Mouse (Mus musculus) forebrain, embryonic 11.5 days (tissue): ENCODE measurements around the gene Gopc. TPM values are rescaled to one million over a fixed set of nuclear protein-coding genes. Genes with fewer than 3 reads are reported as not detected.

ENCODE experiments used
- ATAC-seq: fragments of 200-750 bp; cut with Nextera tagmentation; replicated peaks from 2 replicates; pipeline ENCODE4 v1.8.0; 2017; ENCODE audit warnings: moderate TSS enrichment; ENCODE audit not compliant: low FRiP score
- DNase-seq: peaks from one replicate; pipeline ENCODE4 v3.0.0-alpha.2; 2017; ENCODE audit warnings: low spot score
- H3K27ac ChIP-seq: fragments of 300-500 bp; sonication (generic); 2 replicates; pipeline ENCODE4 v1.5.1; 2014; ENCODE audit warnings: low read depth, low read length
- H3K27me3 ChIP-seq: fragments of 300-500 bp; sonication (generic); 2 replicates; pipeline ENCODE4 v1.6.1; 2014; ENCODE audit warnings: mild to moderate bottlenecking, low read length, mixed read lengths; ENCODE audit not compliant: control insufficient read depth, insufficient read depth
- H3K36me3 ChIP-seq: fragments of 300-500 bp; sonication (generic); 2 replicates; pipeline ENCODE4 v1.6.1; 2014; ENCODE audit warnings: mild to moderate bottlenecking, low read length, moderate library complexity, mixed read lengths; ENCODE audit not compliant: control insufficient read depth, insufficient read depth
- H3K4me1 ChIP-seq: fragments of 300-500 bp; sonication (generic); replicated peaks from 2 replicates; pipeline ENCODE4 v1.6.1; 2014; ENCODE audit warnings: low read length, mixed read lengths; ENCODE audit not compliant: control insufficient read depth, insufficient read depth
- H3K4me2 ChIP-seq: fragments of 300-500 bp; sonication (generic); 2 replicates; pipeline ENCODE4 v1.6.1; 2014; ENCODE audit warnings: low read depth, mild to moderate bottlenecking, low read length, moderate library complexity, mixed read lengths; ENCODE audit not compliant: severe bottlenecking
- H3K4me3 ChIP-seq: fragments of 300-500 bp; sonication (generic); 2 replicates; pipeline ENCODE4 v1.5.1; 2014; ENCODE audit warnings: low read depth, low read length
- H3K9ac ChIP-seq: fragments of 300-500 bp; sonication (generic); 2 replicates; pipeline ENCODE4 v1.6.1; 2014; ENCODE audit warnings: low read length
- H3K9me3 ChIP-seq: fragments of 300-500 bp; sonication (generic); 2 replicates; pipeline ENCODE4 v1.6.1; 2016; ENCODE audit warnings: low read length, mixed read lengths; ENCODE audit not compliant: control insufficient read depth
- WGBS: fragments of 180-500 bp; shearing (Covaris S2); extraction: QIAGEN DNeasy Blood & Tissue Kit; methylation state at CpG from one replicate; pipeline ENCODE4 v1.1.7; 2014; 5-methylcytosine and 5-hydroxymethylcytosine counted together
- polyA plus RNA-seq: library from polyadenylated mRNA; unstranded; fragments of >200 nt; fragmentation: Nextera tagmentation; extraction: Ambion mirVana; gene quantifications from 2 replicates; pipeline ENCODE4 v1.2.1, GENCODE M21; 2014

The Gopc gene
- polyA plus RNA-seq, 1 experiment from 2014 or later, result 16.2 TPM

DNA sequence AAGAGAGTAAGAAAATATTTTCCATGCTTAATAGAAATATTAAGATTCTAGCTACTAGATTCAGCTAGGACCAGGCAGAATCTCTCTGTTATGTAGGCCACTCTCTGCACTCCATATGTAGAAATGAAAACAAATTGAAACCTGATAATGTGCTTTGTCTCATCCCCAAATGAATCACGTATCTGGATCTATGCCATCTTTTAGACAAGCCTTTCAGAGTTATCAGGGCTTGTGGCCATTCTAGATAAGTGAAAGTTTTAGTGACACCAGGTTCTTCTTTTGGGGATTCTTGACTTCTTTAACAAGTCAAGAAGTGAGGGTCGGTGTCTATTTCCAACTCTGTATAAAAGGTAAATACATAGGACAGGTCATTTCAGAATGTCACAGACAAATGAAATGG is 16.8 kb upstream of the Gopc start:
- no peaks in the 10 kb centered on the region for H3K4me1 ChIP-seq
- H3K4me2 ChIP-seq, result no peak overlapping the region
- no peak for ATAC-seq
- H3K9me3 ChIP-seq, result no peaks in the 10 kb centered on the region
- no peak overlapping the region for H3K9ac ChIP-seq
- no peaks in the 10 kb centered on the region for H3K27me3 ChIP-seq
- no peaks in the 10 kb centered on the region for H3K36me3 ChIP-seq
- H3K27ac ChIP-seq, result no peak overlapping the region
- H3K4me3 ChIP-seq, result no peak overlapping the region
- WGBS, result 89% methylated on average over 2 of the region's 2 CpGs
- DNase-seq, result no peak

DNA sequence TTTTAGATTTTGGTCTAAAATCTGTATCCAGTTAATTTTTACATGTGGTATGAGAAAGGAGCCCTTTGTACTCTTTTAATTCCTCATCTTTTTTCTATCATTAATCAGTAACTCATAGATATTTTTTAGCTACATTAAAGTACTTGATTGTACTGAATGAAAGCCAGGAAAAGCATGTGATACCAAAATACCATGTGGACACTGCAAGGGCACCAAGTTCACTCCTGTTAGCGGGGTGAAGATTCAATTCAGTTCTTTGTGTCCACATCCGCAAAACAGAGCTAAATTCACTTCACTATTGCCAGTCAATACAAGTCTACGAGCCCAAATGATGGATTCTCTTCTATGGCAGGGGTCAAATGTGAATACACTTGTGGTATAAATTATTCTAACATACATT is 14.7 kb upstream of the Gopc start:
- no peaks in the 10 kb centered on the region for H3K27me3 ChIP-seq
- H3K4me3 ChIP-seq, result no peak overlapping the region
- no peaks in the 10 kb centered on the region for H3K4me1 ChIP-seq
- 93% methylated on average over 3 of the region's 3 CpGs for WGBS
- ATAC-seq (no peak), DNase-seq (no peak)
- no peaks in the 10 kb centered on the region for H3K9me3 ChIP-seq
- H3K36me3 ChIP-seq, result no peaks in the 10 kb centered on the region
- no peak overlapping the region for H3K9ac ChIP-seq
- no peak overlapping the region for H3K4me2 ChIP-seq
- no peak overlapping the region for H3K27ac ChIP-seq

DNA sequence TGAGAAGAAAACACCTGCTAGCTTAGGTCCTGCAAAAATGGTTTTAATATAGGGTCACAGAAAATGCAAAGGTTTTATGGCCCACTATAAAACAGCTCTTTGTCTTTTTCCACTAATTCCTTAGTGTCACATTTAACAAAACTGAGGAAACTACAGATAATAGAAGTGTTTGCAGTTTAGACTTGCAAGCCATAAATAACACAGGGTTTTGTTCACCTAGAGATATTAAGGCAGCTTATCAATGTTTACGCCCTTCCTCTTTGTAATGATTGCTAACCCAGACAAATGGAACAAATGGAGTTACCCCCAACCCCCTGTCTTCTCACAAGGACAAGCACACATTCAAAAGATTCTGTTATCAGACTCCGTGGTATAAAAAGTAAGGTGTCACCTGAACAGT is 9.3 kb upstream of the Gopc start:
- Histone ChIP-seq H3K9me3 (no peaks in the 10 kb centered on the region), H3K4me1 (no peaks in the 10 kb centered on the region), H3K9ac (no peak overlapping the region), H3K36me3 (no peaks in the 10 kb centered on the region), H3K27me3 (no peaks in the 10 kb centered on the region), H3K27ac (no peak overlapping the region), H3K4me3 (no peak overlapping the region), H3K4me2 (no peak overlapping the region)
- DNase-seq (no peak), ATAC-seq (no peak)
- WGBS, result 90% methylated on average over 2 of the region's 2 CpGs

DNA sequence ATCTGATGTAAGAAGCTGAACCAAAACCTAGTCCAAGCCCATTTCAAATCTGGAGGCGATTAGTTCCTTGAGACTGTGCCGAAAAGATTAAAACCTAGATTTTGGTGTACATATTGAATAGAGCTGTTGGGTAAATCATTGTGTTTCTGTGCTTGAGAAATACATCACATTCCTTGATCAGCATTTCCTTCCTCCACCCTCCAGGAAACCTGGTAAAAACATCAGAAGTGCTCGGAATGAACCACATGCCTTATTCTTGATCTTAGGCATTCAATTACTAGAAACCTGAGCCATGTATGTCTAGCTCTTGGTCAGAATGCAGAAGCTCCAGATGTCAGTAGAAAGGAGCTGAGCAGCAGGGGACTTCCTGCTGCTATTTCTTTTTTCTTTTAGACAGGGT is 7.5 kb upstream of the Gopc start:
- H3K4me3 ChIP-seq, result no peak overlapping the region
- no peak overlapping the region for H3K4me2 ChIP-seq
- no peaks in the 10 kb centered on the region for H3K36me3 ChIP-seq
- DNase-seq, result no peak
- WGBS, result 76% methylated on average over 3 of the region's 3 CpGs
- H3K27me3 ChIP-seq, result no peaks in the 10 kb centered on the region
- no peak for ATAC-seq
- H3K9me3 ChIP-seq, result no peaks in the 10 kb centered on the region
- H3K9ac ChIP-seq, result no peak overlapping the region
- no peak overlapping the region for H3K27ac ChIP-seq
- H3K4me1 ChIP-seq, result no peaks in the 10 kb centered on the region

DNA sequence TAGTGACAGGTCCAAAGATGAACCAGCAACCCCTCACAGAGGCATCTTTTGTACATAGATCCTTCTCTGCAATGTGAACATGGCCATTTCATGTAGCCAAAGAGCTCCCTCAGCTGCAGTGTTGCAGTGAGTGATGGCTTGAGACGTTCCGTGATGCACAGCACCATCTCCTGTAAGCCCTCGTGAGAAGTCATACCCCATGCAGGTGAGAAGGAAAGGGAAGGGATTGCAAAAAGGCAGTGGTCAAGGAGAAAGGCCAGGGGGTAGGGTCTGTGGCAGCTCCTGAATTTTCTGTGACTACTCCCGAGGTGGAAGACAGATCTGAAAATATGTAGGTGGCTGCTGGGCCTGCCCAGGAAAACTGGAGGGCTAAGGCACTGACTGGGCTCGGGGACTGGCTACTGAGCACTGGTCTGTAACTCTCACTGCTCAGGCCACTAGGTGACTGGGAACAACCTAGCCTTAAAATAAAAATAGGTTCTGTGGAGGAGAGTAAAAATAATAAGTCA is 7.1 kb upstream of the Gopc start, which contains the start of gene Nepn:
TSS of gene Nepn (plus strand) at position 51 of the 509 bp plus-strand sequence.
- 84% methylated on average over 5 of the region's 5 CpGs for WGBS
- no peak for DNase-seq

DNA sequence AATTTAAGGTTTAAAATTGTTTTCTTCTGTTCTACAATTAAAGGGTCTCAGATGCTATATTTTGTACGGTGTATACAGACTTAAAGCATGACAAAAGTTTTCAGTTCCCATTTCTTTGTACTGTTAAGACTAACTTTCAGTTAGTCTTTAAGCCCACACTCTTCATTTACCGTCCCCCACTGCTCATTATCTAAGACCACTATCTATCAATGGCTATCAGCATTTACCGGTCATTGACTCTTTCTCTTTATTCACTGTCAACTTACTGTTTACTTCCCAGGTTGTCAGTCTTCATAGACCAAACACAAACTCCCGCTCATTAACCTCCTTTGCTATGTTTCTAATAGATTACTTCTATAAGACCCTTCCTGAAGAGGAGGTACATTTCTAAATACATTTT is 5.3 kb upstream of the Gopc start:
- ATAC-seq (no peak), DNase-seq (no peak)
- Histone ChIP-seq H3K27me3 (no peaks in the 10 kb centered on the region), H3K9ac (no peak overlapping the region), H3K9me3 (no peaks in the 10 kb centered on the region), H3K4me3 (no peak overlapping the region), H3K4me1 (no peaks in the 10 kb centered on the region), H3K4me2 (no peak overlapping the region), H3K36me3 (no peaks in the 10 kb centered on the region), H3K27ac (no peak overlapping the region)
- 80% methylated on average over 4 of the region's 4 CpGs for WGBS

More for the DNA sequence above, 7.1 kb upstream of the Gopc start, which contains the start of gene Nepn:
- H3K36me3 ChIP-seq, result no peaks in the 10 kb centered on the region
- no peak within 1 kb of the TSS for H3K9ac ChIP-seq
- no peak for ATAC-seq
- no peaks in the 10 kb centered on the region for H3K27me3 ChIP-seq
- no peaks in the 10 kb centered on the region for H3K9me3 ChIP-seq
- H3K4me3 ChIP-seq, result no peak within 1 kb of the TSS
- no peak within 1 kb of the TSS for H3K4me2 ChIP-seq
- no peak within 1 kb of the TSS for H3K27ac ChIP-seq
- H3K4me1 ChIP-seq, result no peaks in the 10 kb centered on the region

DNA sequence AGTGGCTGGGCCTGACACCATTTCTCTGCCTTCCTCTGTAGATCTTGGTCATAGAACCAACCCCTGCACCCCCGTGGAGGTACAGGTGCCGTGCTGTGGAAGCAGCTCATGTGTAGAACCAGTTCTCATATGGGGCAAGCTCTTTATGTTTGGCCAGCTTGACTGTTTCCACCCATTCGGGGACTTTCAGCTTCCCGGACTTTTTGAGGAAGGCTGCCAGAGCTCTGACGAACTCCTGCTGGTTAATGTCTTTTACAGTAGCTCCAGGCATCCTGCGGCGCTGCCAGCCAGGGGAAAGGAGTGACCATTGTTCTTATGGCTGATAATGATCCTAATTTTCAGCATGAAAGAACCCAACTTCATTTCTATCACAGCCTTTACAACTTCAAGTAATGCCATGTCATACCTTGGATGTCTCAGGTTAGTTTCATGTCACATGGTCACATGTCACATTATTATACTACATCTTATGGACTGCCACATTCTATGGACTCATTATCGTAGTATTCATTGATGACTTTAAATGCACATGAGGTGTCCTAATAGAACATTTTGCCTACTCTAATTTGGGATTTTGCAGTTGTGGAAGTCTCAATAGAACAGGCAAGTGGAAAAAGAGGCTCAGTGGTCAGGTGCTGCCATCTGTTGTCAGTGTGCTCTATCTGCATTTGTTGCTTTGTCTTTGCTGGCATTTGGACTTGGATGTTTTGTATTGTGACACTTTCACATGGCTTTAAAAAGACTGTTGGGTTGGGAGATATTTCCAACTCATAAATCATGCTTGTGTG is 3.1 kb upstream of the Gopc start:
- Histone ChIP-seq H3K4me2 (no peak overlapping the region), H3K36me3 (no peaks in the 10 kb centered on the region), H3K4me1 (no peaks in the 10 kb centered on the region), H3K9ac (no peak overlapping the region), H3K27me3 (no peaks in the 10 kb centered on the region), H3K27ac (no peak overlapping the region), H3K4me3 (no peak overlapping the region), H3K9me3 (no peaks in the 10 kb centered on the region)
- peak; percentile 52 for DNase-seq
- 49% methylated on average over 8 of the region's 8 CpGs for WGBS
- no peak for ATAC-seq

DNA sequence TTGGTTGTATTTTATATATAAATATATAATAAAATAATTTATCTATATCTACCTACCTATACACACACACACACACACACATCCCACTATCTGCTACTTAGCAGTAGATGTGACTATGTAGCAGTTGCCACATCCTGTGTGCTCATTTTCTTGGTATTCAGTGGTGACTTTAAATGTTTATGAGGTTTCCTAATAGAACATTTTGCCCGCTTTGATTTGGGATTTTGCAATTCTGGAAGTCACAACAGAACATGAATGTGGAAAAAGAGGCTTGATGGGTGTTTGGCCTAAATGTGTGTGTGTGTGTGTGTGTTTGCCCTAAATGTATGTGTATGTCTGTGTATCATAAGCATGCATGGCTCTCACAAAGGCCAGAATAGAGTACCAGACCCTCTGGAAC is 1.6 kb upstream of the Gopc start:
- ATAC-seq, result no peak
- Histone ChIP-seq H3K4me2 (no peak overlapping the region), H3K4me3 (no peak overlapping the region), H3K9ac (no peak overlapping the region), H3K4me1 (no peaks in the 10 kb centered on the region), H3K27me3 (no peaks in the 10 kb centered on the region), H3K9me3 (no peaks in the 10 kb centered on the region), H3K27ac (no peak overlapping the region), H3K36me3 (no peaks in the 10 kb centered on the region)
- WGBS, result 86% methylated on average over 1 of the region's 1 CpGs
- no peak for DNase-seq

DNA sequence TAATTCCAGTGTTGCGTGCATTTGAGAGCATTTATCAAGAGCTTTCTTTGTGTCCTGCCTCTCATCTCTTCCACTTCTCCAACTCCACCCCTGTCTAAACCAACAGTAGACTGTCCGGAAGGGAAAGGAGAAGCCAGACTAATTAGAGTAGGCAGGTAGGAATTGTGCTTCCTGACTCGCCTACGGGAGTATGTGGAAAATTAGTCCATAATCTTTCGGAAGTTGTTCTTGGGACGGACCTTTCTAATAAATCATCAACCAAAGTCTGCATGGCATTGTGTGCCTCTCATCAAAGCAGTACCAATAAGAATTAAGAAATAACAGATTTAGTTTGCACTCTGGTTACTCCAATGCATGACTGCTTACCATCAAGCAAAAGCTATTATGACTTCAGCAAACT is 1.1 kb upstream of the Gopc start:
- H3K27ac ChIP-seq, result no peak overlapping the region

More for the DNA sequence above, 1.1 kb upstream of the Gopc start:
- H3K4me1 ChIP-seq, result no peaks in the 10 kb centered on the region
- no peak overlapping the region for H3K4me3 ChIP-seq
- H3K9me3 ChIP-seq, result no peaks in the 10 kb centered on the region
- H3K27me3 ChIP-seq, result no peaks in the 10 kb centered on the region
- ATAC-seq (no peak), DNase-seq (no peak)
- H3K9ac ChIP-seq, result no peak overlapping the region
- no peaks in the 10 kb centered on the region for H3K36me3 ChIP-seq
- H3K4me2 ChIP-seq, result peak overlapping the region; percentile 67
- WGBS, result 85% methylated on average over 6 of the region's 6 CpGs
